Mouse (Mus musculus): Measurements from ENCODE around the gene Echdc3. TPM values are rescaled to one million over a fixed set of nuclear protein-coding genes. Genes with fewer than 3 reads are reported as not detected.

Echdc3 gene
- polyA plus RNA-seq, 1 experiment, result 1.8 TPM

DNA sequence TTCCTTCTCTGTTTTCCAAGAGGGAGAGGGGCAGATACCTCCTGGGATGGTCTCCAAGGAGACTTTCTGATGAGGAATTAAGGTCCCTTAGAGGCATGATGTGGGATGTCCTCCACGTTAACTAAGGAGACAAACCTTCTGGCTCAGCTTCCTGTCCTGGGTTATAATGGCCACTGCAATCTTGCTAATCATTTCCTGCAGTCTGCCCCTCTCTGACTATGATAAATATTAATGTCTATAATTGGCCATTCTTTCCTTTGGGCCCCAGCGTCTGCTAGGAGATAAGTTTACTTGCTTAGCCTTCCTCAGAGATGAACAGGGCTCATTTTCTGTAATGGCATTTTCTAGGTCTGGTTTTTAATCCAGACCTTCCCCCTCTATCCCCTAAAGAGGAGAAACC lies 53.1 kb downstream of the Echdc3 start:
- H3K4me1 ChIP-seq (ENCODE audit: control insufficient read depth, insufficient read depth, insufficient read length), result no peaks in the 10 kb centered on the region
- no peak overlapping the region for H3K27ac ChIP-seq (ENCODE audit: insufficient read depth, low read length)
- no peak overlapping the region for H3K4me3 ChIP-seq (ENCODE audit: extremely low read depth, insufficient read depth, insufficient read length)
- no peaks in the 10 kb centered on the region for H3K36me3 ChIP-seq (ENCODE audit: control insufficient read depth, insufficient read depth, low read length)
- TF ChIP-seq POLR2A (IDR thresholded peaks at IDR 0.05; ENCODE audit: low read depth, low read length) (no peak), CTCF (IDR thresholded peaks at IDR 0.05; ENCODE audit: extremely low read depth, insufficient read depth, insufficient read length, insufficient replicate concordance) (no peak)
- no peaks in the 10 kb centered on the region for H3K27me3 ChIP-seq (ENCODE audit: control insufficient read depth, insufficient read depth, low read length)
- no peak for DNase-seq (ENCODE audit: low read depth in 1 of 2, low spot score in 2 of 2)
- 32% methylated on average over 2 of the region's 2 CpGs for WGBS

DNA sequence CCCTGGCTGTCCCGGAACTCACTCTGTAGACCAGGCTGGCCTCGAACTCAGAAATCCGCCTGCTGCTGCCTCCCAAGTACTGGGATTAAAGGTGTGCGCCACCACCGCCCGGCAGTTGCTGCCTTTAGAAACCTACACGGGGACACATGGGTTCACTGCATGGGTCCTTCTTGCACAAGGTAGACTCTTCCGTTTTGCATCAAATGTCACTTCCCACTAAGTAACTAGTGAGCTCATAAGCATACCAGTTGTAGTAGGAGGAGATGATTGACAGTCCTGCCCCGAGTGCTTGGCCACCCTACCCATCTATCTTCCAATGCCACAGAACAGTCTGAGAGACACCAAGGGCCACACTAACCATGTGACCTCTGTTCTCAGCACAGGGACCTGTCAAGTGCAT lies 53.6 kb downstream of the Echdc3 start:
- no peaks in the 10 kb centered on the region for H3K4me1 ChIP-seq (ENCODE audit: control insufficient read depth, insufficient read depth, insufficient read length)

DNA sequence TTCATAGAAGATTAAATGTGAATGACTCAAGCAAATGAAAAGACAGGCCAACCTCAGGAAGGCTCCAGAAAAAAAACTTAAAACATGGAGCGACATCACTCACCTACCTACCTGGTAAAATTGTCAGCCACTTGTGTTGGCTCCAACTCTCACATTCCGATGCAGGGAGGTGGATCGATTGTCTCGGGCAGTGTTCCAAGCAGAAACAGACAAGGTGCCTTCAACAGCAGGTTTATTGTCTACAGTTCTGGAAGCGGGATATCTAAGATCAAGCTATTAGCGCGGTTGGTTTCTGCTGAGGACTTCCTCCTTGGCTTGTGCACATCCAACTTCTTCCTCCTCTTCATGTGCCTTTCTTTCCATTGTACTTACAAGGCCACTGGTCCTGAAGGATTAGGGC lies 55.2 kb downstream of the Echdc3 start:
- 95% methylated on average over 7 of the region's 7 CpGs for WGBS
- TF ChIP-seq CTCF (IDR thresholded peaks at IDR 0.05; ENCODE audit: extremely low read depth, insufficient read depth, insufficient read length, insufficient replicate concordance) (no peak), POLR2A (IDR thresholded peaks at IDR 0.05; ENCODE audit: low read depth, low read length) (no peak)
- Histone ChIP-seq H3K27ac (ENCODE audit: insufficient read depth, low read length) (no peak overlapping the region), H3K27me3 (ENCODE audit: control insufficient read depth, insufficient read depth, low read length) (no peaks in the 10 kb centered on the region), H3K4me3 (ENCODE audit: extremely low read depth, insufficient read depth, insufficient read length) (no peak overlapping the region), H3K36me3 (ENCODE audit: control insufficient read depth, insufficient read depth, low read length) (no peaks in the 10 kb centered on the region), H3K4me1 (ENCODE audit: control insufficient read depth, insufficient read depth, insufficient read length) (no peaks in the 10 kb centered on the region)
- DNase-seq (ENCODE audit: low read depth in 1 of 2, low spot score in 2 of 2), result no peak

More for the DNA sequence above, 53.6 kb downstream of the Echdc3 start:
- no peaks in the 10 kb centered on the region for H3K36me3 ChIP-seq (ENCODE audit: control insufficient read depth, insufficient read depth, low read length)
- no peak overlapping the region for H3K27ac ChIP-seq (ENCODE audit: insufficient read depth, low read length)
- DNase-seq (ENCODE audit: low read depth in 1 of 2, low spot score in 2 of 2), result no peak
- no peak overlapping the region for H3K4me3 ChIP-seq (ENCODE audit: extremely low read depth, insufficient read depth, insufficient read length)
- 82% methylated on average over 9 of the region's 9 CpGs for whole genome bisulfite sequencing
- no peak for TF ChIP-seq POLR2A (IDR thresholded peaks at IDR 0.05; ENCODE audit: low read depth, low read length)
- no peak for TF ChIP-seq CTCF (IDR thresholded peaks at IDR 0.05; ENCODE audit: extremely low read depth, insufficient read depth, insufficient read length, insufficient replicate concordance)
- H3K27me3 ChIP-seq (ENCODE audit: control insufficient read depth, insufficient read depth, low read length), result no peaks in the 10 kb centered on the region

DNA sequence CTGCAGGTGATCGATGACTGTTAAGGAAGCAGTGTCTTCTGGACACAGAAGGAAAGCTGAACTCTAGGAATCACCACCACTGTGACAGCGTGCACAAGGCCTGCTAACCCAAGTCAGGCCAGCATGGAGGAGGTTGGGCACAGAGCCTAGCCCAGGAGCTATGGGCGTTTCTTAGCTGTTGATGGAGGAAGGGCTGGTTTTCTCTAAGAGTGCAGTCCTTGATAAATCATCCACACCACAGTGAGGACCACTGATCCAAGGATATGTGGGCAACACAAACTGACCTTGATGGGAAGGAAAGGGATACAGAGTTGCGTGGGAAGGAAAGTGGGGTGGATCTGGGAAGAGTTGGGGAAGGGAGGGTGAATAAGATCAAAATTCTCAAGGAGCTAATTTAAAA lies 55.6 kb downstream of the Echdc3 start:
- Histone ChIP-seq H3K27me3 (ENCODE audit: control insufficient read depth, insufficient read depth, low read length) (no peaks in the 10 kb centered on the region), H3K4me3 (ENCODE audit: extremely low read depth, insufficient read depth, insufficient read length) (no peak overlapping the region), H3K27ac (ENCODE audit: insufficient read depth, low read length) (no peak overlapping the region), H3K36me3 (ENCODE audit: control insufficient read depth, insufficient read depth, low read length) (no peaks in the 10 kb centered on the region), H3K4me1 (ENCODE audit: control insufficient read depth, insufficient read depth, insufficient read length) (no peaks in the 10 kb centered on the region)
- TF ChIP-seq POLR2A (IDR thresholded peaks at IDR 0.05; ENCODE audit: low read depth, low read length), result no peak
- TF ChIP-seq CTCF (IDR thresholded peaks at IDR 0.05; ENCODE audit: extremely low read depth, insufficient read depth, insufficient read length, insufficient replicate concordance), result no peak
- WGBS, result 91% methylated on average over 4 of the region's 4 CpGs
- DNase-seq (ENCODE audit: low read depth in 1 of 2, low spot score in 2 of 2), result no peak

DNA sequence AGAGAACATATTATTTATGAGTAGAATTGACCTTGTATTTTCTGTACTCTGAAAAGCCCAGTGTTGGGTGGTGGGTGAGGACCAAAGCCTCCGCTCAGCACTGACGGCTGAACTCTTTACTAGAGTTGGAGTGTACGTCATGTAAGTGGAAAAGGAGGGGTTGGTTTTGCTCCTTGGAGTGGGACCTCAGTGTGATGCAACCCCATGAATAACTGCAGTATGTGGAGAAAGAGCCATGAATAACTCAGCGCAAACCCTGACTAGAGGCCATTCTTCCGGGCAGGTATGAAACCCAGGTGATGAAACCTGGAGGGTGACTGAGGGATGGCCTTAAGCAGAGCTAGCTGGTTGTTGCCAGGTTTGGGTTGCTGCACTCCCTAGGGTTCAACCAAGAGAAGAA lies 63.0 kb downstream of the Echdc3 start:
- TF ChIP-seq CTCF (IDR thresholded peaks at IDR 0.05; ENCODE audit: extremely low read depth, insufficient read depth, insufficient read length, insufficient replicate concordance) (no peak), POLR2A (IDR thresholded peaks at IDR 0.05; ENCODE audit: low read depth, low read length) (no peak)
- H3K4me1 ChIP-seq (ENCODE audit: control insufficient read depth, insufficient read depth, insufficient read length), result no peaks in the 10 kb centered on the region
- no peaks in the 10 kb centered on the region for H3K27me3 ChIP-seq (ENCODE audit: control insufficient read depth, insufficient read depth, low read length)
- DNase-seq (ENCODE audit: low read depth in 1 of 2, low spot score in 2 of 2), result no peak
- no peak overlapping the region for H3K27ac ChIP-seq (ENCODE audit: insufficient read depth, low read length)
- WGBS, result 97% methylated on average over 5 of the region's 5 CpGs
- H3K4me3 ChIP-seq (ENCODE audit: extremely low read depth, insufficient read depth, insufficient read length), result no peak overlapping the region
- H3K36me3 ChIP-seq (ENCODE audit: control insufficient read depth, insufficient read depth, low read length), result no peaks in the 10 kb centered on the region

DNA sequence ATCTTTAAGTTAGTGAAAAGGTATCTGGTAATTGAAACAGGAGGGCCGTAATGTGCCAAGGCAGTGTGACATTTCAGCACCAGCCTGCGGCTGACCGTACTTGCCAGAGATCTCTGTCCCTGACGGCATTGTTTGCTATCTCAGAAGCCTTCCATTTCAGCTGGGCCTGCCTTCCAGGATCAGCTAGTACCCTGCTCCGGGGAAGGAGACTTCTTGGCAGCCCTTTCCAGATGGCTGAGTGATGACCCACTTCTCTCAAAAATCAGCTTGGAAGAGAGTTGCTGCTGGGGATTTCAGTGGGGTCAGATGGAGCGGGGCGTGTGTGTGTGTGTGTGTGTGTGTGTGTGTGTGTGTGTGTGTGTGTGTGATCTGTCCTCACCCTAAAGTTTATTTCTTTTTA lies 65.9 kb downstream of the Echdc3 start:
- H3K4me3 ChIP-seq (ENCODE audit: extremely low read depth, insufficient read depth, insufficient read length), result no peak overlapping the region
- TF ChIP-seq CTCF (IDR thresholded peaks at IDR 0.05; ENCODE audit: extremely low read depth, insufficient read depth, insufficient read length, insufficient replicate concordance) (no peak), POLR2A (IDR thresholded peaks at IDR 0.05; ENCODE audit: low read depth, low read length) (no peak)
- 88% methylated on average over 7 of the region's 7 CpGs for WGBS
- no peak for DNase-seq (ENCODE audit: low read depth in 1 of 2, low spot score in 2 of 2)
- no peaks in the 10 kb centered on the region for H3K4me1 ChIP-seq (ENCODE audit: control insufficient read depth, insufficient read depth, insufficient read length)
- H3K27ac ChIP-seq (ENCODE audit: insufficient read depth, low read length), result no peak overlapping the region
- no peaks in the 10 kb centered on the region for H3K36me3 ChIP-seq (ENCODE audit: control insufficient read depth, insufficient read depth, low read length)
- no peaks in the 10 kb centered on the region for H3K27me3 ChIP-seq (ENCODE audit: control insufficient read depth, insufficient read depth, low read length)

DNA sequence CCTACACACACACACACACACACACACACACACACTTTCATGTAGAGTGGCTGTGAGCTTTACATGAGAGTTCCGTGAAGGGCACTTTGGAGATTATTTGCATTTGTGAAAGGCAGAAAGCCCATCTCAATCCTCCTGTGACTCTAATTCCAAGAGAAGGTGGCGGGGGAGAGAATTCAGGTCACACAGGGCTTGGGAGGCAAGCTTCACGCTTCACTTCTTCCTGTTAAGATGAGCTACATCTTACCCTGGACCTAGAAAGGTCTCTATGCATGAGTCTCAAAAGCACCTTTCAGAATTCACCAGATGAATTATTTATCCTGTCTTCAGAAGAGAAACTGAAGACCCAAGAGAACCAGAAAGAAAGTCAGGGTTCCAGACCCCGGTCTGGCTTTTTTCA lies 66.6 kb downstream of the Echdc3 start:
- DNase-seq (ENCODE audit: low read depth in 1 of 2, low spot score in 2 of 2), result no peak
- Histone ChIP-seq H3K27me3 (ENCODE audit: control insufficient read depth, insufficient read depth, low read length) (no peaks in the 10 kb centered on the region), H3K36me3 (ENCODE audit: control insufficient read depth, insufficient read depth, low read length) (no peaks in the 10 kb centered on the region), H3K27ac (ENCODE audit: insufficient read depth, low read length) (no peak overlapping the region), H3K4me1 (ENCODE audit: control insufficient read depth, insufficient read depth, insufficient read length) (no peaks in the 10 kb centered on the region), H3K4me3 (ENCODE audit: extremely low read depth, insufficient read depth, insufficient read length) (no peak overlapping the region)
- TF ChIP-seq CTCF (IDR thresholded peaks at IDR 0.05; ENCODE audit: extremely low read depth, insufficient read depth, insufficient read length, insufficient replicate concordance) (no peak), POLR2A (IDR thresholded peaks at IDR 0.05; ENCODE audit: low read depth, low read length) (no peak)
- 87% methylated on average over 4 of the region's 4 CpGs for WGBS

All from spleen, adult 2 months (tissue).